Mouse (Mus musculus) ES-Bruce4 (cell line): ENCODE data around the gene Ercc6l.

Experiments
- CTCF ChIP-seq: IDR thresholded peaks from one replicate; pipeline ENCODE4 v1.8.1; 2011; ENCODE audit warnings: low read depth, low read length
- EP300 ChIP-seq: IDR thresholded peaks from 2 replicates; pipeline ENCODE4 v1.6.1; 2011; ENCODE audit warnings: low read depth, low read length; ENCODE audit not compliant: insufficient read depth
- POLR2A ChIP-seq: IDR thresholded peaks from one replicate; pipeline ENCODE4 v1.8.1; 2011; ENCODE audit warnings: low read length; ENCODE audit not compliant: insufficient read depth

DNA sequence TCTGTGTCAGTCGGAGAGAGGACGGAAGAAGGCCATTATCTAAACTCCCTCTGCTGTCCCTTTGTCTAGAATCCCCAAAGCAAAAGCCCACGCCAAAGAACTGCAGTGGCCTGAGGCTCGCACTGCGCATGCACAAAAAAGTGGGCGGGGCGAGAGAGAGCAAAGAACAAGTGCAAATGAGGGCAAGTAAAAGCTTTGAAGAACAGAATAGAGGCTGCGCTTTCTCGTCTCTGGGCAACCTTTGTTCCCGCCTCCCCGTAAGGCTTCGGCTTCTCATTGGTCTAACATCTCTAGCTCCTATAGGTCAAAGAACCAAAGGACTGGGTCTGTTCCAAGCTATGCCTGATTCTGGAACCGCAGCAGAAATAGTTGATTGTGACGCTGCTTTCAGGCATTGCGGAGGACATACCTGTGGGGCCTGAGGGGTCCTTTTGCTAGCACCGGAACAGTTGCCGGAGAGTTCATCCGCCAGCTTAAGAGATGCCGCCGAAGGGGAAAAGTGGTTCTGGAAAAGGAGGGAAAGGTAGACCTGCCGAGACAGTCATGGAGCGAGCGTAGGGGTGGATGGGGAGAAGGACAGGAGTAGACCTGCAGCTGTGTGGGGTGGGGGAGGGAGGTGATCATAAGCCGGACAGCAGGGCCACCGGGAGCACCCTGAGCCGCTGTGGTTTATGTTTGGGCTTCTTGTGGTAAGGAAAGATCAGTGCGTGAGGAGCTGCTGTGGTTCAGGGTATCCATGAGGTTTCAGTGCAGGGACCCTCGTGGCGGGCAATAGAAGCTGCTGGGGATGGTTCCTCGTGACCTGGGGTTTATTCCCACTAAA lies 37.6 kb downstream of the Ercc6l start, which contains the start of gene Pin4:
- TF ChIP-seq CTCF (no peak), POLR2A (no peak), EP300 (no peak)
